Mouse (Mus musculus): ENCODE measurements around the gene Gm20388.

GRCm38 (mm10) chr8:121681457-121681856, 1770.8 kb downstream of the Gm20388 start:
- TF ChIP-seq POLR2A (IDR thresholded peaks at IDR 0.05; ENCODE audit: low read depth, low read length), result no peak
- no peak for TF ChIP-seq CTCF (conservative IDR thresholded peaks at IDR 0.05; ENCODE audit: insufficient read depth, insufficient read length, low read depth, low read length)

All from kidney, adult 2 months (tissue).